Mouse (Mus musculus): ENCODE results near the gene Atp5d.

- peak; percentile 6 for TF ChIP-seq CTCF (IDR thresholded peaks at IDR 0.05; ENCODE audit: low read depth, low read length)
- TF ChIP-seq POLR2A (IDR thresholded peaks at IDR 0.05; ENCODE audit: insufficient read depth, low read length) = no peak
- TF ChIP-seq EP300 (IDR thresholded peaks at IDR 0.05; ENCODE audit: insufficient read depth, low read depth, low read length) = no peak
Measured at GRCm38 (mm10) chr10:80089146-80089545, 49.3 kb upstream of the Atp5d start.
